ENCODE assay signal across 25 mouse cellular contexts in the genomic region with DNA sequence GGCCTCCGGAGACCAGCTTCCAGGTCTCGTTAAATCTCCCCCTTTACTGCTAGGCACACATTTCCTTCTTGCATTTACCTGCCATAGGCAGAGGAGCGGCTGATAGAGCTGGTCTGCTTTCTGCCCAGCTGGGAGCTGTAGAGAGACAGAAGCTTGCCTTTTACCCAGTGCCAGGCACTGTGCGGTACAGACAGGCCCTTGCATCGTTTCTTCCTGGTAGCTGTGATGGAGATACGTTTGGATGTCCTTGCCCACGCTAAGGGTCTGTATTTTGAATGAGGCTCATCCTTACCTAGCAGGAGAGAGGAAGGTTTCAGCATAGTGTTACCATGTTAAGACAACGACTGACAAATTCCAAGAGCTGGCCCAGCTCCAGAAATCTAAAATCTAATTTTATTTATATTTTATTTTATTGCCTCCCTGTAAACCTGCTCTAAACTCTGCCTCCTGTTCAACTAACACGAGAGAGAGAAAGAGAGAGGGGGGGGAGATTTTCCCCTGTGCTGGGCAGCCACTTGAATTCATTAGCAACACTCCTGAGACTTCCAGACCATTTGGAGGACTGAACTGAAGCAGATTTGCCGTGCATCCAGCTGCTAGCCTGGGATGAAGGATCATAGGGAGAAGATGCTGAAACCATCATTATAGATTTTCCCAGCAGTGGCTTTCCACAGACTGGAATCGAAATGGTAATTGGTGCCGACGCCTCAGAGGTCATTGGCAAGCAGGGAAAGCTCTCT. TPM values are rescaled to one million over a fixed set of nuclear protein-coding genes. Genes with fewer than 3 reads are reported as not detected.
A peak's percentile ranks its signal among the peaks of the same experiment; 100 is the strongest.
DNase-seq lines count a peak whose midpoint lies in the region; ATAC-seq and TF ChIP-seq lines count a peak whose summit lies in the region.
"Had no signal": no experiment of that assay in that cellular context is flagged by ENCODE, and none has a peak within 500 bp of the region (broad histone marks: within the 10 kb centered on the region; RNA-seq: fewer than 3 reads in every experiment).

No protein-coding gene starts in this region.

- no peak overlapping the region for H3K4me2 ChIP-seq in hindbrain, postnatal 0 days (ENCODE audit: low read depth, low read length)
- no peak overlapping the region for H3K4me2 ChIP-seq in neural tube, embryonic 14.5 days (ENCODE audit: low read depth, low read length)
- H3K4me2 ChIP-seq: heart, embryonic 15.5 days; intestine, embryonic 15.5 days; limb, embryonic 12.5 days; liver, embryonic 11.5 days had no signal

- no peak for TF ChIP-seq CTCF in hindbrain, postnatal 0 days (IDR thresholded peaks at IDR 0.05; ENCODE audit: low read depth)

- H3K4me1 ChIP-seq in hindbrain, postnatal 0 days (ENCODE audit: insufficient read depth, low read length): 0 out of 2 replicates have a peak, but pooled peaks cover 3% of the 10 kb centered on the region
- H3K4me1 ChIP-seq in neural tube, embryonic 14.5 days (ENCODE audit: control insufficient read depth, insufficient read depth, low read length): no peaks in the 10 kb centered on the region
- H3K4me1 ChIP-seq: heart, embryonic 15.5 days; intestine, embryonic 15.5 days had no signal

- ATAC-seq in hindbrain, postnatal 0 days: no peak
- ATAC-seq in neural tube, embryonic 14.5 days (ENCODE audit: low read depth): no peak
- ATAC-seq: intestine, embryonic 15.5 days had no signal

- intact Hi-C loops in heart, postnatal 10 days (cut with DNase I): no loop called here

- no peak overlapping the region for H3K4me3 ChIP-seq in hindbrain, postnatal 0 days (ENCODE audit: low read length)
- no peak overlapping the region for H3K4me3 ChIP-seq in neural tube, embryonic 14.5 days (ENCODE audit: low read depth, low read length)
- H3K4me3 ChIP-seq: heart, embryonic 15.5 days; intestine, embryonic 15.5 days; limb, embryonic 12.5 days had no signal

- no peaks in the 10 kb centered on the region for H3K36me3 ChIP-seq in hindbrain, postnatal 0 days (ENCODE audit: insufficient read depth, low read length)
- no peaks in the 10 kb centered on the region for H3K36me3 ChIP-seq in neural tube, embryonic 14.5 days (ENCODE audit: control insufficient read depth, insufficient read depth, low read length)
- H3K36me3 ChIP-seq: G1E; heart, embryonic 15.5 days; intestine, embryonic 15.5 days; limb, embryonic 12.5 days had no signal

- 64% methylated on average over 13 of the region's 13 CpGs for WGBS in hindbrain, postnatal 0 days
- WGBS in neural tube, embryonic 14.5 days: 62% methylated on average over 13 of the region's 13 CpGs

- H3K9ac ChIP-seq in hindbrain, postnatal 0 days (replicated peaks; ENCODE audit: low read length): no peak overlapping the region
- no peak overlapping the region for H3K9ac ChIP-seq in neural tube, embryonic 14.5 days (replicated peaks; ENCODE audit: low read depth, low read length)
- H3K9ac ChIP-seq: heart, embryonic 15.5 days; intestine, embryonic 15.5 days; limb, embryonic 12.5 days had no signal

- H3K27ac ChIP-seq in hindbrain, postnatal 0 days: no peak overlapping the region
- peak overlapping the region; percentile 18; the same call in 1 of the 2 replicates for H3K27ac ChIP-seq in neural tube, embryonic 14.5 days (ENCODE audit: low read depth, low read length)
- H3K27ac ChIP-seq: heart, embryonic 15.5 days; intestine, embryonic 15.5 days; limb, embryonic 12.5 days had no signal

- H3K9me3 ChIP-seq in hindbrain, postnatal 0 days (ENCODE audit: low read length): no peaks in the 10 kb centered on the region
- H3K9me3 ChIP-seq in neural tube, embryonic 14.5 days (ENCODE audit: control insufficient read depth, low read length): no peaks in the 10 kb centered on the region
- H3K9me3 ChIP-seq: heart, embryonic 15.5 days; intestine, embryonic 15.5 days; limb, embryonic 12.5 days had no signal

- no peaks in the 10 kb centered on the region for H3K27me3 ChIP-seq in hindbrain, postnatal 0 days (ENCODE audit: insufficient read depth, low read length)
- H3K27me3 ChIP-seq in neural tube, embryonic 14.5 days (ENCODE audit: control insufficient read depth, insufficient read depth, low read length): no peaks in the 10 kb centered on the region
- H3K27me3 ChIP-seq: CH12.LX; heart, embryonic 15.5 days; intestine, embryonic 15.5 days; limb, embryonic 12.5 days had no signal

- DNase-seq in heart, adult 11 months: peak; percentile 78
- no peak for DNase-seq in heart, postnatal 10 days
- peak; percentile 27 for DNase-seq in retina, embryonic 14.5 days (ENCODE audit: low spot score)
- no peak for DNase-seq in retina, postnatal 1 day
- peak; percentile 12 for DNase-seq in hindbrain, postnatal 0 days (ENCODE audit: low spot score)
- no peak for DNase-seq in left cerebral cortex, adult 18-20 months (ENCODE audit: low spot score in 2 of 2)
- DNase-seq in kidney, postnatal 10 days: no peak
- DNase-seq: adrenal gland, adult 8-10 months; B cell, adult 2 months; cerebellum, adult 2 months; cerebellum, postnatal 25 days; embryo, embryonic 11 days; heart, postnatal 4 days; kidney, adult 9 months; kidney, postnatal 36 days; layer of hippocampus, postnatal 36 days; lung, adult 18-20 months; lung, postnatal 10 days had no signal

RNA-seq across cellular contexts. Expression of a gene that starts 21.2 kb away (rescaled TPM):
- total RNA-seq in heart, postnatal 10 days (2021): 1 to 10 TPM; 8.7 to 9.0 TPM
- total RNA-seq in hindbrain, postnatal 0 days (2014; rRNA removed): 53.4 and 56.5 TPM in 2 replicates
- 10.6 and 11.6 TPM in 2 replicates for polyA plus RNA-seq in hindbrain, postnatal 0 days (2015; fragmentation: Nextera tagmentation; extraction: Ambion mirVana)
- polyA plus RNA-seq in neural tube, embryonic 14.5 days (2014; fragmentation: Nextera tagmentation; extraction: Ambion mirVana): 14.1 and 15.2 TPM in 2 replicates
- total RNA-seq in left cerebral cortex, adult 18-20 months (2021): 10 to 100 TPM; 80.9 to 92.4 TPM
- total RNA-seq: CH12.LX had no signal
- polyA plus RNA-seq: G1E had no signal

Comparison
In these comparisons a context has a peak if more than half of its experiments do, and no peak if none do; other contexts are left out.
1. DNase-seq: peak in heart, adult 11 months (single experiment), retina, embryonic 14.5 days (single experiment) and hindbrain, postnatal 0 days (single experiment); none in heart, postnatal 10 days (0 of 2), retina, postnatal 1 day (single experiment), left cerebral cortex, adult 18-20 months (0 of 2) and kidney, postnatal 10 days (single experiment).